Mouse (Mus musculus): Measurements from ENCODE around the gene Slc22a5. TPM values are rescaled to one million over a fixed set of nuclear protein-coding genes. Genes with fewer than 3 reads are reported as not detected.
A peak's percentile ranks its signal among the peaks of the same experiment; 100 is the strongest.
"Not testable (repeated sequence)": the region's sequence is repeated elsewhere in the genome, so short reads cannot be mapped to it uniquely, and the experiment has no call there.

Gene Slc22a5
- polyA plus RNA-seq, 1 experiment from 2014 or later: 6.4 TPM

DNA sequence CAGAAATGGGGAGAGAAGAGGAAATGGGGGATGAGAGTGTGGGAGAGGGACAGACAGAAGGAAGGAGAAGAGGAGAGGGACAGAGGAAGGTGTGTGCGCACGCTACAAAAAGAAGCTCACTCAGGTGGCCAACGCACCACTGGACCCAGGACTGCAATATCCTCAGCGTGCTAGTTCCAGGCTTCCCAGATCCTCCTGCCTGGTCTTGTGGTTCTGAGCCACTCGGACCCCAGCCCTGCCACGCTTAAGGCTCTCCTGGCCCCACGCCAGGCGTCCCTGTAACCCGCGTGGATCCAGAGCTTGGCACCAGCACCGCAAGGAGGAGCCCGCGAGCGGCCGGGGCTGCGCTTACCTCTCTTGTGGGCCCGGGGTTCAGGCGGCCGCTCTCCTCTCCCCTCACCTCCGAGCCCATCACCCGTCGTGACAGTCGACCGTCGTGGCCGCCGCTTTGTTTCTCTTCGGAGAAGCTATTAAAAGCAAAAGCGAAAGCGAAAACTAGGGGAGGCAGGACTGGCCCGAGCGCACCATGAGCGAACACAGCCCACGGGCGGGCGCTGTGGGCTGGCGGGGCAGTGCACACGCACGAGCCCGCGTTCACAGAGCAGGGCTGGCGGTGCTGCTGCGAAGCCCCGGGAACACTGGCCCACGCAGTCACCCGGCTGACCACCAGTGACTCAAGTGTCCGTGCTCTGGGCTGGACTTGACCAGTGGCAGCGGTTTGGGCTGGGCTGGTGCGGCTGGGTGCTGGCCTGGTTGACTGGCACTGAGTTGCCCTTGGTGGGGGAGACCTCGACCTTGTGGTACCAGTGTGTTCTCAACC, 32.5 kb downstream of the Slc22a5 start, which contains the start of gene Gm12216:
Gene Gm12216 (minus strand): TSS at position 496 of the 820 bp plus-strand sequence.
- not testable (repeated sequence) for H3K27ac ChIP-seq (replicated peaks); ATAC-seq (ENCODE audit: extremely low read depth, insufficient number of reproducible peaks, low FRiP score, low TSS enrichment); H3K36me3 ChIP-seq; H3K9me3 ChIP-seq; H3K27me3 ChIP-seq (replicated peaks); H3K4me1 ChIP-seq
- Histone ChIP-seq H3K4me3 (peak within 1 kb of the TSS; percentile 63), H3K4me2 (peak within 1 kb of the TSS; percentile 74), H3K9ac (peak within 1 kb of the TSS; percentile 75)
- 11% methylated on average over 46 of the region's 50 CpGs for WGBS

GRCm38 (mm10) chr11:53858058-53858760, 33.3 kb downstream of the Slc22a5 start:
- Histone ChIP-seq H3K27me3 (replicated peaks) (peaks cover 8% of the 10 kb centered on the region; the same call in 1 of the 2 replicates), H3K9me3 (no peaks in the 10 kb centered on the region), H3K9ac (no peak overlapping the region), H3K4me3 (peak overlapping the region; percentile 63; the same call in 1 of the 2 replicates), H3K36me3 (no peaks in the 10 kb centered on the region), H3K4me1 (peaks cover 9% of the 10 kb centered on the region; the same call in 1 of the 2 replicates), H3K27ac (replicated peaks) (no peak overlapping the region), H3K4me2 (peak overlapping the region; percentile 74)
- WGBS: 73% methylated on average over 6 of the region's 6 CpGs
- no peak for ATAC-seq (ENCODE audit: extremely low read depth, insufficient number of reproducible peaks, low FRiP score, low TSS enrichment)

- Histone ChIP-seq H3K36me3 (no peaks in the 10 kb centered on the region), H3K4me2 (no peak overlapping the region), H3K4me1 (peaks cover 20% of the 10 kb centered on the region), H3K27me3 (replicated peaks) (peaks cover 8% of the 10 kb centered on the region; the same call in 1 of the 2 replicates), H3K9me3 (no peaks in the 10 kb centered on the region), H3K4me3 (no peak overlapping the region), H3K9ac (no peak overlapping the region), H3K27ac (replicated peaks) (no peak overlapping the region)
- no peak for ATAC-seq (ENCODE audit: extremely low read depth, insufficient number of reproducible peaks, low FRiP score, low TSS enrichment)
- 43% methylated on average over 5 of the region's 5 CpGs for WGBS
Measured at GRCm38 (mm10) chr11:53853665-53854064, 37.8 kb downstream of the Slc22a5 start.

DNA sequence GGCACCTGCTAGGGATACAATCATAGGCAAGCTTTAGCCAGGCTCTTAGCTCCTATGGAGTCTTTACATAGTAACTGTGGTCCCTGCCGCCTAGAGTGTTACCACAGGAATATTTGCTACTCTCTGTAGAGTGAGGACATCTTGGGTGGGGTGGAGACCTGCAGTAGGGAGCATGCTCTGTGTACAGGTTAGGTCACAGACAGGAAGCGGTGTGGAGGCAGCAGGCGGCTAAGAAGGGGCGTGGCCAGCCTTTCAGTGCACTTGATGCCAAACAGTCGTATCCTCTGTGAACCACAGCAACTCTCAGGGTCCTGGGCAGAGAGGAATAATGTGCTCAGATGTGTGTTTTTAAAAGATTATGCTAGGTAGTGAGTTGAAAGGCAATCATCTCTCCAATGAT, 39.7 kb downstream of the Slc22a5 start:
- Histone ChIP-seq H3K4me3 (no peak overlapping the region), H3K9me3 (no peaks in the 10 kb centered on the region), H3K9ac (no peak overlapping the region), H3K4me1 (peaks cover 18% of the 10 kb centered on the region), H3K27me3 (replicated peaks) (no peaks in the 10 kb centered on the region), H3K36me3 (no peaks in the 10 kb centered on the region), H3K27ac (replicated peaks) (no peak overlapping the region), H3K4me2 (no peak overlapping the region)
- 41% methylated on average over 5 of the region's 5 CpGs for WGBS
- no peak for ATAC-seq (ENCODE audit: extremely low read depth, insufficient number of reproducible peaks, low FRiP score, low TSS enrichment)

DNA sequence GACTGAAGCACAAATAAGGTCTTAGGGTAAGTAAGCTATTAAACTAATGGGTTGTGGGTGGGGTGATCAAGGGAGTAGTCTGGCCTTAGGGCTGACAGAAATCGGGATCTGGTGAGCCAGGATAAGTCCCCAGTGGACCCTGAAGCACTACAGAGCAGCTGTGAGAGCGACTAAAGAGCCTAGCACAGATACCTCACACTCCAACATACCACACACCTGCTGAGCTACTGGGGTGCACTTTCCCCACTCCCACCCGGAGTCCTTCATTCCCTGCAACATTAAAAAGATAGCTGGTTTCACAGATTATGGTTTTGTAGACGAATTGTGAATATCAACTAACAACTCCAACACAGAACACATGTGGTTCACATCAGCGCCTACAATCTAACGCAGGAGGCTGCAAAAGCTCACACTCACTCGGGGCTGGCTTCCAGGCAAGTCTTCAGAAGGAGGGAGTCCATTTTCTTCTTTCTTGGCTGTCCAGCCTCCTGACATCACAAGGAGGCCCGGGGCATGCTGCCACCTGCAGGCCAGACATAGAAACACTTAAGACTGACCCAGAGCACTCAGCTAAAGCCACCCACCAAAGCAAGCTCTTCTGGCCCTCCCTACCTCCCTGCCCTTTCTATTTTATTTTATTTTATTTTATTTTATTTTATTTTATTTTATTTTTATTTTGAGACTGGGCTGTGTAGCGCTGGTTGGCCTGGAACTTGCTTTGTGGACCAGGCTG, 41.7 kb downstream of the Slc22a5 start:
- no peak for ATAC-seq (ENCODE audit: extremely low read depth, insufficient number of reproducible peaks, low FRiP score, low TSS enrichment)

GRCm38 (mm10) chr11:53845680-53846079, 45.8 kb downstream of the Slc22a5 start:
- H3K27me3 ChIP-seq (replicated peaks): peaks cover 15% of the 10 kb centered on the region; the same call in 1 of the 2 replicates
- H3K9me3 ChIP-seq: no peaks in the 10 kb centered on the region
- no peak for ATAC-seq (ENCODE audit: extremely low read depth, insufficient number of reproducible peaks, low FRiP score, low TSS enrichment)
- 70% methylated on average over 6 of the region's 6 CpGs for WGBS
- H3K4me3 ChIP-seq: no peak overlapping the region
- H3K36me3 ChIP-seq: no peaks in the 10 kb centered on the region
- no peak overlapping the region for H3K27ac ChIP-seq (replicated peaks)
- H3K4me2 ChIP-seq: no peak overlapping the region
- H3K9ac ChIP-seq: no peak overlapping the region
- H3K4me1 ChIP-seq: no peaks in the 10 kb centered on the region

More for the DNA sequence above, 41.7 kb downstream of the Slc22a5 start:
- H3K27ac ChIP-seq (replicated peaks): no peak overlapping the region
- H3K4me1 ChIP-seq: peaks cover 18% of the 10 kb centered on the region
- 29% methylated on average over 9 of the region's 9 CpGs for WGBS
- peak overlapping the region; percentile 12; the same call in 1 of the 2 replicates for H3K4me2 ChIP-seq
- H3K9ac ChIP-seq: no peak overlapping the region
- H3K36me3 ChIP-seq: no peaks in the 10 kb centered on the region
- H3K27me3 ChIP-seq (replicated peaks): no peaks in the 10 kb centered on the region
- H3K4me3 ChIP-seq: 0 out of 2 replicates have a peak overlapping the region, but pooled peaks have one; percentile 2
- H3K9me3 ChIP-seq: no peaks in the 10 kb centered on the region

GRCm38 (mm10) chr11:53843106-53843505, 48.4 kb downstream of the Slc22a5 start:
- H3K4me3 ChIP-seq: no peak overlapping the region
- WGBS: 60% methylated on average over 10 of the region's 10 CpGs
- no peak for ATAC-seq (ENCODE audit: extremely low read depth, insufficient number of reproducible peaks, low FRiP score, low TSS enrichment)

DNA sequence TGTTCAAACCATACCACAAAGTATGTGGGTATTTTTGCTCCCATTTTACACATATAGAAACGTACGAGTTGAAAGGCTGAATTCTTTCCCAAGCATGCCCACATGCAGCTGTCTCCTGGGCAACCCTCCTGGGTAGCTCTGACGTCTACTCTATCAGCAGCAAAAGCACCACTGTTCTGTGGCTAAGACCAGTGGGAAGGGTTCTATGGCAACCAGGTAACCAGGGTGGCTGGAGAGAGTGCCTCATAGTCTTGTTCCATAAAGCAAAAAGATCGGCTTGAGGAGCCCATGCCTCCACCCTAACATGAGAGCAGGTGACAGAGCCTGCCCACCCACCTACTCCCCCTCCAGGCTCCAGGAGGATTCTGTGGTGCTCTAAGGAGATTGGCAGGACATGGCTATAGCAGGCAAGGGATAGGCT, 49.3 kb downstream of the Slc22a5 start:
- Histone ChIP-seq H3K27me3 (replicated peaks) (peaks cover 15% of the 10 kb centered on the region; the same call in 1 of the 2 replicates), H3K4me3 (no peak overlapping the region), H3K9me3 (no peaks in the 10 kb centered on the region), H3K36me3 (no peaks in the 10 kb centered on the region), H3K4me2 (no peak overlapping the region), H3K4me1 (peaks cover 25% of the 10 kb centered on the region), H3K9ac (no peak overlapping the region), H3K27ac (replicated peaks) (no peak overlapping the region)
- ATAC-seq (ENCODE audit: extremely low read depth, insufficient number of reproducible peaks, low FRiP score, low TSS enrichment): no peak
- 71% methylated on average over 4 of the region's 4 CpGs for WGBS

More at GRCm38 (mm10) chr11:53843106-53843505, 48.4 kb downstream of the Slc22a5 start:
- Histone ChIP-seq H3K9me3 (no peaks in the 10 kb centered on the region), H3K27ac (replicated peaks) (no peak overlapping the region), H3K4me2 (no peak overlapping the region), H3K9ac (no peak overlapping the region), H3K4me1 (peaks cover 17% of the 10 kb centered on the region), H3K27me3 (replicated peaks) (peaks cover 15% of the 10 kb centered on the region; the same call in 1 of the 2 replicates), H3K36me3 (no peaks in the 10 kb centered on the region)

DNA sequence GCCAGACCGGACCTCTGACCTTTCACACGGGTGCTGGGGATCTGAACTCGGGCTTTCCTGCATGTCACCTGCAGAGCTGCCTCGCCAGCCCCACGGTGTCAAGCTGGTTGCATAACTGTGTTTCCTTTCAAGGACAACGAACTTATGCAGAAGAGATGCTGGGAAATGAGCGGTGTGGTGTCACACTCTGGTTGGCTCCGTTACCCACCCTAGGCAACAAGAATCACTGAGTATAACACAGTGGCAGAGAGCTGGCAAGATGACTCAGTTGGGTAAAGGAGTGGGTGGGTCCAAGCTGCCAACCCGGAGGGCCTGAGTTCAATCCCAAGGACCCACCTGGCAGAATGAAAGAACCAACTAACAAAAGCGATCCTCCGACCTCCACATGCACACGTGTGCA, 49.9 kb downstream of the Slc22a5 start:
- H3K4me3 ChIP-seq: no peak overlapping the region
- no peak overlapping the region for H3K9ac ChIP-seq
- no peak overlapping the region for H3K27ac ChIP-seq (replicated peaks)
- no peaks in the 10 kb centered on the region for H3K36me3 ChIP-seq
- 80% methylated on average over 12 of the region's 12 CpGs for WGBS
- peaks cover 30% of the 10 kb centered on the region for H3K4me1 ChIP-seq
- peaks cover 15% of the 10 kb centered on the region; the same call in 1 of the 2 replicates for H3K27me3 ChIP-seq (replicated peaks)
- H3K4me2 ChIP-seq: no peak overlapping the region
- no peaks in the 10 kb centered on the region for H3K9me3 ChIP-seq
- ATAC-seq (ENCODE audit: extremely low read depth, insufficient number of reproducible peaks, low FRiP score, low TSS enrichment): no peak

DNA sequence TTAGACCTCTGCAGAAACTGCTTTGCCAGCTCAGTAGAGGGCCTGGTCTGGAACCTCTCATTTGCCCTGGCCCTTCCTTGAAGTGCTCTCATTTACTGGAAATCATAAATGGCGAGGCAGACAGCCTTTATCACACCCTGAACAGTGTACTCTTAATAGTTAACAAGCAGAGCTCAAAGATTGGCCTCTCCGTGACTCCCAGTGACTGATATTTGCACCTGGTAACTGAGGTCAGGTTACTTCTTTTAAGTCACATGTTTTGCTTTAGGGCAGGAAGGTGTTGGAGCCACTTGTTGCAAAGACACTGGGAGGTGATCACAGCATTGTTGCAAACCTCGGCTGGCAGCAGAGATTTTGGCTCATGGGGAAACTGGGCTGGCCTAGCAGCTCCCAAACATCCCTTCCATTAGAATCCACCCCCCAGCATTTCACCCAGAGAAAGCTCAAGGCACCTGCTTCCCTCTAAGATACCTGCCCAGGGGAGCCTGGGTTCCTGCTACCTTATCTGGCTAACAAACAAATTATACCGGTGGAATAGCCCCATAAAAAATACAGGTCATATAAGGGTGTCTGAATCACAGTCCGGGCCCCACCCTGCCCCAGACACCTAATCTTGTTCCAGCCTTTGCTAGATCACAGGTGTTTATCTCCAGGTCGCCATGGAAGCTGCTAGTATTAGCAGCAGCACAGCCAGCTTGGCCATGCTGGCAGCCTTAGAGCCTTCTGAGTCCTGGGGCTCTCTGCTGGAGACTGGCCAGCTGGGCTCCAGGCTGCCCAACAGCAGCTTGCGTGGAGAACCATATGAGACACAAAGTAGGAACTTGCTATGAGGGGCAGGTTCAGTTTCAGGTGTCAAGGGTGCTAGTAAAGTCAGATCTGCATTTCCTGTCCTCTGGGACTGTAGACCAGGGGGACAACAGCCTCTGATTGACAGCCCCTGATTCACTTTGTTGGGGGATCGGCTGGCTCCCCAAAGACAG, 51.5 kb downstream of the Slc22a5 start:
- no peaks in the 10 kb centered on the region for H3K9me3 ChIP-seq
- 40% methylated on average over 8 of the region's 8 CpGs for WGBS
- no peak overlapping the region for H3K4me3 ChIP-seq
- no peak overlapping the region for H3K27ac ChIP-seq (replicated peaks)
- H3K4me2 ChIP-seq: no peak overlapping the region
- H3K9ac ChIP-seq: 0 out of 2 replicates have a peak overlapping the region, but pooled peaks have one; percentile 33
- H3K27me3 ChIP-seq (replicated peaks): peaks cover 15% of the 10 kb centered on the region; the same call in 1 of the 2 replicates
- ATAC-seq (ENCODE audit: extremely low read depth, insufficient number of reproducible peaks, low FRiP score, low TSS enrichment): no peak
- H3K4me1 ChIP-seq: peaks cover 36% of the 10 kb centered on the region
- no peaks in the 10 kb centered on the region for H3K36me3 ChIP-seq

Data from heart, embryonic 13.5 days (tissue).